Mouse (Mus musculus): ENCODE results near the gene Nyap1.

The Nyap1 gene

DNA sequence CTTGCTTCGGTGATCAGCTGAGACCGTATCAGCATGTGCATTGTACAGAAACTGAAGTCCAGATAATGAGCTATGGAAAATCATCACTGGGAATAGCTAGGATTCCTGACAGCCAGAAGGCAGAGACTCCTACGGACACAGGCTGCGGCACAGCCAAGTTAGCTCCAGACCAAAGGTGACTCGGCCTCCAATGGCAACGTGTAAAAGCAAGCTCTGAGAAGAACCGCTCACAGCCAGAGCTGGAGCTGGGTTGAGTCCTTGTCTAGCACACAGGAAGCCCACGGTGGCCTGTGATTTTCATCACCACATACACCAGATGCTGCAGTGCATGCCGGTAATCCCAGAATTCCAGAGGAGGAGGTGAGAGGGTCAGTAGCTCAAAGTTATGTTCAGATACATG lies 50.9 kb downstream of the Nyap1 start:
- no peak for DNase-seq

DNA sequence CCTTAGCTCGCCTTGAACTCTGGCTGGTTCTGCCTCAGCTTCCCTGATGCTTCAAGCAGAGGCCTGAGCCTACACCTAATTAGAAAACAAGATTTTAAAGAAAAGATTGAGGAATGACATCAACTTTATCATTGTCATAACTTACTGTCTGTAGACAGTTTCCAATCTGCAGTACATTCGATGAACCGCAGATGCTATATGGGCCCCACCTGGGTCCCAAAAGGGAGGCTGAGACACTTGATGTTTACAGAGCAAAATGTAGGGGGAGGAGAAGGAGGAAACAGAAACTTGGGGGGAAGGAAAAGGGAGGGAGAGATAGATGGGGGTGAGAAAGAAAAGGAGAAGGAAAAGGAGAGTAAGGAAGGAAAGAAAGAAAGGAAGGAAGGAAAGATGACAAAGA lies 51.4 kb downstream of the Nyap1 start:
- DNase-seq: no peak

DNA sequence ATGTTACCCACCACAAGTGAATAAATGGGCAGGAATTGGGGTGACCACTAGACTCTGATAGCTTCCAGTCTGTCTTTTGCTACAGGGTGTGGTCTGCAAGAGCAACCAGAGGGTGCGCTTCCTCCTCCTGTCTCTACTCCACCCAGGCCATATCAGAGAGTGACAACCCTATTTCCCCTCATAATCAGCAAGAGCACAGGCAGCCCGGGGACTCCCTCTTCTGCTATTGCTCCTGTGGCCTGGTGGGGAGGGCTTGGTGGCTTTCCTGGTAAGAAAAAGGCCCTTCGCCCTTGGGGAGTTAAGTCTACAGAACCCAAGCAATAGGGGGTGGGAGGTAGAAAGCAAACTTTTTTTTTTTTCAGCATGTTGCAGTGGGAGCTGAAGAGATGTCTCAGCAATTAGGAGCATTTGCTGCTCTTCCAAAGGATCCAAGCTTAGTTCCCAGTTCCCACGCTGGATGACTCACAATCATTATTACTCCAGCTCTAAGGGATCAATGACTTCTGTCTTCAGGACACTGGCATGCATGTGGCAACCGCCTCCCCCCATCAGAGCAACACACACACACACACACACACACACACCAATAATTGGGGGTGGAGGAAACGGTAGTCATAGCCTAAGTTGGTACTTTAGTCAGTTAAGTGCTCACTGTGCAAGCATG lies 55.1 kb downstream of the Nyap1 start:
- no peak for DNase-seq

DNA sequence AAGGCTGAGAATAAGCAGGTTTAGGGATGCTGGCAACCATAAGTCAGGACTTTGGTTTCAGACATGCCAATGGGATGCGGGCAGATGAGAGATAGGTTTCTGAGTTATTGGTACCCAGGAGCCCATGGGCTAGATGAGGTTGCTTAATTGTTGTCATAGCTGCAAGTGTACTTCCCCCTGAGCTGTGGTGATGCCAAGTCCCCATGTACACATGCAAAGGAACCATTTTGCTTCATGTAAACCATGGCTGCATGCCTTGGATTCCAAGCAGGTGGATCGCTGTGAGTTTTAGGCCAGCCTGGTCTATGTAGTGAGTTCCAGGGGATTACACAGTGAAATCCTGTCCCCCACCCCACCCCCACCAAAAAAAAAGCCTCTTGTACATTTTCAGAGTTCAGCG lies 55.8 kb downstream of the Nyap1 start:
- no peak for DNase-seq

DNA sequence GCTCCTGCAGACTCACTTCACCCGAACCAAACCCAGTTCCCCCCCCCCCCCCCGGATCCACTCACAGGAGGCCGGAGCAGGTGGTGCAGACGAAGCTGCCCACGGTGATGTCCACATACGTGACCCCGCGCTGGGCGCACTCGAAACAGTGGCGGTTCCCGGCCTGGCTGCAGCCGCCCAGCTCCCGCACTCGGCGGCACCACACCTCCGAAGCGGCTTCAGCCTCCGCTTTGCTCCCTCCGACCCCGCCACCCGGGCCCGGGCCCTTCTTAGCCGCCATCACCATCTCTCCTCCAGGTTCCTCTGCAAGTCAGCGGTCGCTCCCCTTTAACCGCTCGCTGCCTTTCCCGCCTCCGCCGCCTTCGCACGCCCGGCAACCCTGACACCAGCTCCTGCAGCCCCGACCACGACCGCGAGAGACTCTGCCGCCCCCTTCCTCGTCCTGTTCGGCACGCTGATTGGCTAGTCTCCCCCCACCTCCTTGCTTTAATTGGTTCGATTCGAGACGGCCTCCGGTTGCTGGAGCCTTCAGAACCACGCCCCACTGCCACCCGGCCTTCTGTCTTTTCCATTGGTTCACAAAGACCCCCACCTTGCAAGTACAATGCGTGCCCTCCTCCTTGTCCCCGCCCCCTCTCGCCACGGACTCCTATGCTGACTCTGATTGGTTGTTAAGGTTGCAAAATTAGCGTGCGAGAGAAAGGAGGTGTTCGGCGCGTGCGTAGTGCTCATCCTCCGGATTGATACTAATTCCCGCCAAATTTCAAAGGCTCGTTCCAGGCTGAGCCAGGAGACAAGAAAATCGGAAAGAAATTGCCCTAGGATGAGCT lies 56.9 kb downstream of the Nyap1 start, which contains the start of gene Agfg2:
Gene Agfg2, minus strand, starts transcription at position 433 of the 830 bp plus-strand sequence.
- DNase-seq: peak; percentile 100

DNA sequence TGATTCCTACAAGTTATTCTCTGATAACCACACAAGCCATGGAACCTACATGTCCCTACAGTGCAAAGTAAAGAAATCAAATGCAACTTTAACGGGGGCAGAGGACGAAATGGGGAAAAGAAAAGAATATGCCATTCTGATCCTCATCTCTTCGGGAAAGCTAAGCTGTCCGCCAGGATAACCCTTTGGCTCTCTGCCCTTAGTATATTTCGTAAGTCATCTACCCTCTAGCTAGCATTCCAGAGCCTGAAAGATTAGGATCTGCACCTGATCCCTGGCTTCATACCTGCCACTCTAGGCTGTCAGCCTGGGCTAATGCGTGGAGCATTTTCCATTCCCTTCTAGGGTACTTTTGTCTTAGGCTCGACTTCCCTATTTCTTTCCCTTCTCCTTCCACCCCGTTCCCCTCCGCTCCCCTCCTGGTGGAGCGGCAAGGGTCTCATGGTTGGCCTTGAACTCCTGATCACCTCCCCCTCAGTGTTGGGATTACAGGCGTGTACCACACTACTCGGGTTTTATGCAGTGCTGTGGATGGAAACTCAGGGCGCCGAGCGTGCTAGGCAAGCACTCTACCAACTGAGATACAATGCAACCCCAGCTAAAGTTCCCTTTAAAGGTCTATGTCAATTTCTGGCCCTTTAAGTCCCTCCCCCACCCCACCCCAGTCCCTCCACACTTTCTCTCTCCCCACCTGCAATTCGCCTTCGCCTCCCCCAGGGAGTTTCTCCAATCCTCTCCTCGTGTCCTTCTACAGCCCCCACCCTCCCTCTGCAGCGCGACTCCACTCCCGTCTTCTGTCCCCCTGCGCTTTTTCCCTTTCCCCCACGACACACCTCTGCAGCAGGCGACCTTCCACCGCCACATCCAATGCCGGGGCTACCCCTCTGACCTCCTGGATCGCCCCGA lies 57.8 kb downstream of the Nyap1 start:
- peak; percentile 95 for DNase-seq

DNA sequence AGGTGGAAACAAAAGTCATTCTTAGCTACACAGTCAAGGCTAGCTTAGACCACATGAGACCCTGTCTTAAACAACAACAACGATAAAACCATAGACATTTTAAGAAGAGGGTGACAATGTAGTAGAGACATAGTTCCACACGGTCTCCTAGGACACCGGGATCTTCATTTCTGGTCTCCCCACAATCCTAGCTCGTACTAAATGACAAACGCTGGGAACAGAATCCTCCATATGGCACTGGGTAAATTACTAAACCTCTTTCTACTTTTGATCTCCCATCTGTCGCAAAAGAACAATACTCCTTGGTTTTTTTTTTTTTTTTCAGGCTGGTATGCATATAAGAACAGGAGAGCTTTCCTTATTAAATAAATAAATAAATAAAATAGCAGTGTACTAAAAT lies 58.9 kb downstream of the Nyap1 start:
- no peak for DNase-seq

Data from heart, adult 11 months (tissue).